ENCODE assay signal across 27 mouse cellular contexts in genomic region chr7:90306968-90307367, GRCm38 (mm10). TPM values are rescaled to one million over a fixed set of nuclear protein-coding genes. Genes with fewer than 3 reads are reported as not detected.
A peak's percentile ranks its signal among the peaks of the same experiment; 100 is the strongest.
DNase-seq lines count a peak whose midpoint lies in the region; ATAC-seq and TF ChIP-seq lines count a peak whose summit lies in the region.
"Had no signal": no experiment of that assay in that cellular context is flagged by ENCODE, and none has a peak within 500 bp of the region (broad histone marks: within the 10 kb centered on the region; RNA-seq: fewer than 3 reads in every experiment).

No protein-coding gene starts in this region.

- H3K9ac ChIP-seq in kidney, embryonic 15.5 days: no peak overlapping the region
- H3K9ac ChIP-seq: liver, postnatal 0 days; midbrain, embryonic 13.5 days had no signal

- WGBS in kidney, embryonic 15.5 days: 84% methylated on average over 1 of the region's 1 CpGs

- no peak for TF ChIP-seq CTCF in C2C12 (IDR thresholded peaks at IDR 0.05; ENCODE audit: control insufficient read depth, insufficient read depth, insufficient read length)

- peaks cover 9% of the 10 kb centered on the region for H3K4me1 ChIP-seq in kidney, embryonic 15.5 days

- no peak overlapping the region for H3K27ac ChIP-seq in kidney, embryonic 15.5 days
- H3K27ac ChIP-seq: forebrain, embryonic 10.5 days; hindbrain, postnatal 0 days; left cerebral cortex, adult 2 months; limb, embryonic 10.5 days; midbrain, embryonic 13.5 days had no signal

- peaks cover 50% of the 10 kb centered on the region for H3K79me2 ChIP-seq in C2C12 (ENCODE audit: control insufficient read depth, insufficient read depth)

- H3ac ChIP-seq in C2C12 (ENCODE audit: control insufficient read depth, insufficient read length, low read depth): no peak overlapping the region

- ATAC-seq in kidney, embryonic 15.5 days (replicated peaks; ENCODE audit: low FRiP score): no peak
- ATAC-seq: hindbrain, postnatal 0 days; intestine, postnatal 0 days; liver, postnatal 0 days; midbrain, embryonic 13.5 days had no signal

- H3K27me3 ChIP-seq in kidney, embryonic 15.5 days: peaks cover 7% of the 10 kb centered on the region; the same call in 1 of the 2 replicates
- no peaks in the 10 kb centered on the region for H3K27me3 ChIP-seq in C2C12 (ENCODE audit: control insufficient read depth, insufficient read depth, insufficient read length)

- peak; percentile 24 for DNase-seq in kidney, adult 18-20 months
- DNase-seq in kidney, adult 9 months: peak; percentile 56
- peak; percentile 37 for DNase-seq in lung, postnatal 14 days
- no peak for DNase-seq in frontal cortex, postnatal 14 days (ENCODE audit: low spot score in 2 of 2)
- no peak for DNase-seq in heart, adult 9 months (ENCODE audit: low spot score in 2 of 2)
- no peak for DNase-seq in MN1 (ENCODE audit: low spot score)
- DNase-seq: adrenal gland, postnatal 14 days; B cell, adult 2 months; cerebellum, adult 11 months; cerebellum, postnatal 14 days; heart, adult 11 months; heart, postnatal 4 days; liver, postnatal 0 days; spleen, adult 18-20 months had no signal

- no peaks in the 10 kb centered on the region for H3K9me3 ChIP-seq in kidney, embryonic 15.5 days (replicated peaks)
- H3K9me3 ChIP-seq: forebrain, embryonic 10.5 days; limb, embryonic 10.5 days; midbrain, embryonic 13.5 days had no signal

- no peaks in the 10 kb centered on the region for H3K36me3 ChIP-seq in kidney, embryonic 15.5 days
- no peaks in the 10 kb centered on the region for H3K36me3 ChIP-seq in C2C12 (ENCODE audit: control insufficient read depth, insufficient read depth)
- H3K36me3 ChIP-seq: forebrain, embryonic 10.5 days; limb, embryonic 10.5 days; midbrain, embryonic 13.5 days had no signal

- H3K4me3 ChIP-seq in kidney, embryonic 15.5 days (replicated peaks): no peak overlapping the region
- no peak overlapping the region for H3K4me3 ChIP-seq in C2C12 (ENCODE audit: insufficient read depth, poor library complexity, severe bottlenecking)
- H3K4me3 ChIP-seq: forebrain, embryonic 10.5 days; left cerebral cortex, adult 2 months; limb, embryonic 10.5 days; midbrain, embryonic 13.5 days had no signal

- H3K79me3 ChIP-seq in C2C12 (ENCODE audit: low read depth): peaks cover 30% of the 10 kb centered on the region

- no peak overlapping the region for H3K4me2 ChIP-seq in kidney, embryonic 15.5 days
- H3K4me2 ChIP-seq: midbrain, embryonic 13.5 days had no signal

TF ChIP-seq in C2C12, 6 proteins besides CTCF, POLR2A, EP300 and RAD21:
- TF ChIP-seq MYOG (IDR thresholded peaks at IDR 0.05; ENCODE audit: control insufficient read depth, extremely low read depth, insufficient read length) (no peak), USF1 (IDR thresholded peaks at IDR 0.05; ENCODE audit: low read depth) (peak; percentile 80)
TF ChIP-seq in C2C12: peak in this region for 1.

RNA-seq across cellular contexts. Expression of gene Sytl2, which starts 4.9 kb away (rescaled TPM):
- polyA plus RNA-seq in kidney, embryonic 15.5 days (2015; fragmentation: Nextera tagmentation; extraction: Ambion mirVana): 9.8 and 10.0 TPM in 2 replicates
- polyA plus RNA-seq in C2C12 (2012; fragmentation: generic; extraction: Trizol): 21.9 TPM

RNA-seq across cellular contexts. Expression of gene Ccdc83, which starts 41.4 kb away (rescaled TPM):
- not detected in 2 replicates for polyA plus RNA-seq in kidney, embryonic 15.5 days (2015; fragmentation: Nextera tagmentation; extraction: Ambion mirVana)
- not detected for polyA plus RNA-seq in C2C12 (2012; fragmentation: generic; extraction: Trizol)
- polyA plus RNA-seq: brain, embryonic 14.5 days; embryonic facial prominence, embryonic 14.5 days; forebrain, embryonic 10.5 days; heart, embryonic 14.5 days; hindbrain, postnatal 0 days; intestine, postnatal 0 days; limb, embryonic 10.5 days; liver, adult 2 months; liver, postnatal 0 days; midbrain, embryonic 13.5 days; neural tube, embryonic 14.5 days had no signal

Comparison
In these comparisons a context has a peak if more than half of its experiments do, and no peak if none do; other contexts are left out.
1. DNase-seq: peak in kidney, adult 18-20 months (single experiment), kidney, adult 9 months (single experiment) and lung, postnatal 14 days (single experiment); none in frontal cortex, postnatal 14 days (0 of 2), heart, adult 9 months (0 of 2) and MN1 (single experiment).